Mouse (Mus musculus) stomach, postnatal 0 days (tissue): ENCODE measurements at regions not wholly inside any gene's neighbourhood (a gene's known extent, or its start where the extent isn't known, plus 50 kb on each side); places are given as distances from the start of the nearest gene placed in this dataset.

Source experiments
- ATAC-seq: fragments of 200-750 bp; cut with Nextera tagmentation; 2 replicates; pipeline ENCODE4 v1.8.0; 2017; ENCODE audit not compliant: low FRiP score, low TSS enrichment
- DNase-seq: peaks from one replicate; pipeline ENCODE4 v3.0.0-alpha.2; 2016; ENCODE audit warnings: low spot score
- H3K27ac ChIP-seq: fragments of 300-500 bp; sonication (generic); replicated peaks from 2 replicates; pipeline ENCODE4 v1.5.1; 2014; ENCODE audit warnings: mild to moderate bottlenecking, control low read depth
- H3K27me3 ChIP-seq: fragments of 300-500 bp; sonication (generic); 2 replicates; pipeline ENCODE4 v1.6.1; 2014; ENCODE audit warnings: low read length; ENCODE audit not compliant: control insufficient read depth, insufficient read depth
- H3K36me3 ChIP-seq: fragments of 300-500 bp; sonication (generic); 2 replicates; pipeline ENCODE4 v1.6.1; 2014; ENCODE audit warnings: low read length, mixed read lengths; ENCODE audit not compliant: control insufficient read depth, insufficient read depth
- H3K4me1 ChIP-seq: fragments of 300-500 bp; sonication (generic); replicated peaks from 2 replicates; pipeline ENCODE4 v1.6.1; 2014; ENCODE audit warnings: antibody characterized with exemption; ENCODE audit not compliant: control insufficient read depth, insufficient read depth
- H3K4me2 ChIP-seq: fragments of 300-500 bp; sonication (generic); replicated peaks from 2 replicates; pipeline ENCODE4 v1.6.1; 2014; ENCODE audit warnings: low read depth, mild to moderate bottlenecking, control low read depth, moderate library complexity
- H3K4me3 ChIP-seq: fragments of 300-500 bp; sonication (generic); 2 replicates; pipeline ENCODE4 v1.5.1; 2014; ENCODE audit warnings: low read depth, low read length, control low read depth
- H3K9ac ChIP-seq: fragments of 300-500 bp; sonication (generic); 2 replicates; pipeline ENCODE4 v1.6.1; 2014; ENCODE audit warnings: mild to moderate bottlenecking, low read length, control low read depth, mixed read lengths
- H3K9me3 ChIP-seq: fragments of 300-500 bp; sonication (generic); 2 replicates; pipeline ENCODE4 v1.6.1; 2016; ENCODE audit warnings: low read length; ENCODE audit not compliant: control insufficient read depth
- CTCF ChIP-seq: IDR thresholded peaks from 2 replicates; pipeline ENCODE4 v1.5.1; 2016; ENCODE audit warnings: antibody characterized with exemption, low read depth, mild to moderate bottlenecking, moderate library complexity
- EP300 ChIP-seq: optimal IDR thresholded peaks from 2 replicates; pipeline ENCODE3; 2016; ENCODE audit warnings: antibody characterized with exemption
- WGBS: fragments of 180-500 bp; shearing (Covaris S2); extraction: QIAGEN DNeasy Blood & Tissue Kit; methylation state at CpG from one replicate; pipeline ENCODE4 v1.1.7; 2014; 5-methylcytosine and 5-hydroxymethylcytosine counted together

DNA sequence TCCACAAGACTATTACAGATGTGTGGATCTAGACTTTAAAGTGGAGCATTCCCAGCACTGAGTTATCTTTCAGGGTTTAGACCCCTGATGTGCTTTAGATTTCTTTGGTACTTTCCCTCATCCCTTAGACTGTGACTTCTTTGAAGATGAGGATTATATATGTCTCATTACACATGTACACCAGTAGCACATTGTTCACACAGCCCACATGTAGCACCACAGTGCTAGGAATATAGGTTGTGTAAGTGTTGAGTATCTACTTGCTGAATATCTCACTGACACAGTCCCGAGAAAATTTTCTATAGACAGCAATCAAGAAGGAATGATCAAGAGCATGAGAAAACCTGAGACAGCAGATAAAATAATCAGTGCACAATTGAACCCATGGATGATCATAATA, 243.4 kb upstream of the Brinp1 start:
- TF ChIP-seq EP300 (no peak), CTCF (no peak)
- Histone ChIP-seq H3K4me1 (no peaks in the 10 kb centered on the region), H3K4me2 (no peak overlapping the region), H3K27me3 (no peaks in the 10 kb centered on the region), H3K4me3 (no peak overlapping the region), H3K9ac (no peak overlapping the region), H3K36me3 (no peaks in the 10 kb centered on the region), H3K9me3 (no peaks in the 10 kb centered on the region), H3K27ac (no peak overlapping the region)
- DNase-seq, result no peak
- no peak for ATAC-seq
- WGBS, result 85% methylated on average over 1 of the region's 1 CpGs

GRCm38 (mm10) chr4:69196094-69196493, 241.9 kb upstream of the Brinp1 start:
- no peak for ATAC-seq
- 94% methylated on average over 1 of the region's 1 CpGs for WGBS
- TF ChIP-seq CTCF (no peak), EP300 (no peak)

DNA sequence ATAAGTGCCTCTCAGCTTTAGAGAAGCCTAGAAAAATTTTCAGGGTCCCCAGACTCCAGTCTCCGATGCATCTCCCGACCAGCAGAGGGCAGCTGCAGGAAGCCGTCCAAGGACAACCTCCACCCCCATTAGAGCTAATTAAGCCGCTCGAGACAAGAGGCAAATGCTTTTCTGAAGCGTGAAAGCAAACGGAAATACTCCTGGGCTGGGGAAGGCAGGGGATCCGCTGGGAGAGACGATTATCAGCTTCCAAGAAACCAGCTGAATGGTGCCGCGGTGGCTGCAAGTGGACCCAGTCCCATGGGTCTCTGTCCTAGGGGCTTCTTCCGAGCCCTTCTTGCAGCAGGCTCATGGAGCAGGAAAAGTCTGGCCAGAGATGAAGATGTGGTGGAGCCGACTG, 241.4 kb upstream of the Brinp1 start:
- Histone ChIP-seq H3K9ac (0 out of 2 replicates have a peak overlapping the region, but pooled peaks have one; percentile 23), H3K36me3 (no peaks in the 10 kb centered on the region), H3K27ac (no peak overlapping the region), H3K9me3 (no peaks in the 10 kb centered on the region), H3K4me2 (peak overlapping the region; percentile 52), H3K4me3 (peak overlapping the region; percentile 33), H3K27me3 (no peaks in the 10 kb centered on the region), H3K4me1 (no peaks in the 10 kb centered on the region)
- no peak for TF ChIP-seq EP300
- TF ChIP-seq CTCF, result peak; percentile 77
- WGBS, result 2% methylated on average over 13 of the region's 13 CpGs
- DNase-seq (peak; percentile 42), ATAC-seq (no peak)

More at GRCm38 (mm10) chr4:69196094-69196493, 241.9 kb upstream of the Brinp1 start:
- Histone ChIP-seq H3K4me3 (no peak overlapping the region; the same call in 1 of the 2 replicates), H3K9me3 (no peaks in the 10 kb centered on the region), H3K27me3 (no peaks in the 10 kb centered on the region), H3K4me2 (no peak overlapping the region), H3K27ac (no peak overlapping the region), H3K4me1 (no peaks in the 10 kb centered on the region), H3K9ac (no peak overlapping the region), H3K36me3 (no peaks in the 10 kb centered on the region)
- no peak for DNase-seq
